Mouse (Mus musculus) heart, embryonic 14.5 days (tissue): Measurements from ENCODE around the gene Slc39a2. TPM values are rescaled to one million over a fixed set of nuclear protein-coding genes. Genes with fewer than 3 reads are reported as not detected.

Source experiments
- ATAC-seq: fragments of 200-750 bp; cut with Nextera tagmentation; 2 replicates; pipeline ENCODE4 v1.8.0; 2017; ENCODE audit warnings: low read depth, moderate TSS enrichment; ENCODE audit not compliant: insufficient number of reproducible peaks, insufficient read depth, low FRiP score
- H3K27ac ChIP-seq, 2 experiments: fragments of 200-500 bp in 1 of 2; fragments of 300-500 bp in 1 of 2; sonication (generic) in 1 of 2; replicated peaks in 1 of 2; 2 replicates each; pipeline ENCODE4 v1.5.1; 2012 to 2014; ENCODE audit warnings: low read depth in 2 of 2, low read length in 2 of 2, control low read depth in 1 of 2, mild to moderate bottlenecking in 1 of 2, mixed read lengths in 1 of 2; ENCODE audit not compliant: control insufficient read depth in 1 of 2, insufficient read depth in 1 of 2
- H3K27me3 ChIP-seq: fragments of 300-500 bp; sonication (generic); 2 replicates; pipeline ENCODE4 v1.6.1; 2014; ENCODE audit warnings: mild to moderate bottlenecking, low read length, control low read depth; ENCODE audit not compliant: control insufficient read depth, insufficient read depth
- H3K36me3 ChIP-seq: fragments of 300-500 bp; sonication (generic); 2 replicates; pipeline ENCODE4 v1.6.1; 2014; ENCODE audit warnings: mild to moderate bottlenecking, control low read depth, low read length, mixed read lengths; ENCODE audit not compliant: control insufficient read depth, insufficient read depth
- H3K4me1 ChIP-seq, 2 experiments: fragments of 200-500 bp in 1 of 2; fragments of 300-500 bp in 1 of 2; sonication (generic) in 1 of 2; 2 replicates each; pipeline ENCODE4 v1.6.1; 2012 to 2014; ENCODE audit warnings: low read length in 2 of 2, control low read depth in 1 of 2, mixed read lengths in 1 of 2; ENCODE audit not compliant: control insufficient read depth in 2 of 2, insufficient read depth in 2 of 2
- H3K4me2 ChIP-seq: fragments of 300-500 bp; sonication (generic); 2 replicates; pipeline ENCODE4 v1.6.1; 2014; ENCODE audit warnings: mild to moderate bottlenecking, low read length
- H3K4me3 ChIP-seq, 2 experiments: fragments of 200-500 bp in 1 of 2; fragments of 300-500 bp in 1 of 2; sonication (generic) in 1 of 2; 2 replicates each; pipeline ENCODE4 v1.5.1; 2012 to 2014; ENCODE audit warnings: low read length in 2 of 2, mild to moderate bottlenecking in 2 of 2, control low read depth in 1 of 2, low read depth in 1 of 2, moderate library complexity in 1 of 2; ENCODE audit not compliant: control insufficient read depth in 1 of 2, insufficient read depth in 1 of 2
- H3K9ac ChIP-seq: fragments of 300-500 bp; sonication (generic); 2 replicates; pipeline ENCODE4 v1.6.1; 2014; ENCODE audit warnings: mild to moderate bottlenecking, low read length
- H3K9me3 ChIP-seq: fragments of 300-500 bp; sonication (generic); 2 replicates; pipeline ENCODE4 v1.6.1; 2016; ENCODE audit warnings: low read length, control low read depth; ENCODE audit not compliant: control insufficient read depth
- WGBS: fragments of 180-500 bp; shearing (Covaris S2); extraction: QIAGEN DNeasy Blood & Tissue Kit; methylation state at CpG from one replicate; pipeline ENCODE4 v1.1.7; 2014; 5-methylcytosine and 5-hydroxymethylcytosine counted together
- polyA plus RNA-seq: library from polyadenylated mRNA; unstranded; fragments of >200 nt; fragmentation: Nextera tagmentation; extraction: Ambion mirVana; gene quantifications from 2 replicates; pipeline ENCODE4 v1.2.1, GENCODE M21; 2014

Gene Slc39a2
- polyA plus RNA-seq, 1 experiment from 2014 or later: 0.20 TPM

DNA sequence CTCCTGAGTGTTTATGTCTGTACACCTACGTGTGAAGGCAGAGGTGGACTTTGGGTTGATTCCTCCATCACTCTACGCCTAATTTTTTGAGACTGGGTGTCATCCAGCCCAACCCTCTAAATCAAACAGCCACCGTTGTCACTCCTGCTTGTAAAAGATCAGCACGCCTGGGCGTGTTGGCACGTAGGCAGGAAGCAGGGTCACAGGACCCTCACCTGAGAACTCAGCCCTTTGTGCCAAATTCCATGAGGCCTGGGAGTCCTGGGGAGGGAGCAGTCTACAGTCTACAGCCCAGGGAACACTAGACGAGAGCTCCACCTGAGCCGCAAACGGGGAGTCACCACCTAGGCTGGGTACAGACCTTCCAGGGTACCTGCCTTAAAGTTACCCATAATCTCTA lies 11.1 kb downstream of the Slc39a2 start:
- ATAC-seq: no peak
- H3K4me1 ChIP-seq: peaks cover 18 to 22% of the 10 kb centered on the region in 2 experiments
- H3K9me3 ChIP-seq: no peaks in the 10 kb centered on the region
- no peak overlapping the region for H3K9ac ChIP-seq
- H3K27me3 ChIP-seq: no peaks in the 10 kb centered on the region
- peaks cover 47% of the 10 kb centered on the region for H3K36me3 ChIP-seq
- no peak overlapping the region for H3K4me2 ChIP-seq
- 81% methylated on average over 9 of the region's 9 CpGs for WGBS
- no peak overlapping the region for H3K4me3 ChIP-seq
- no peak overlapping the region; a peak in 1 of 4 replicates for H3K27ac ChIP-seq

DNA sequence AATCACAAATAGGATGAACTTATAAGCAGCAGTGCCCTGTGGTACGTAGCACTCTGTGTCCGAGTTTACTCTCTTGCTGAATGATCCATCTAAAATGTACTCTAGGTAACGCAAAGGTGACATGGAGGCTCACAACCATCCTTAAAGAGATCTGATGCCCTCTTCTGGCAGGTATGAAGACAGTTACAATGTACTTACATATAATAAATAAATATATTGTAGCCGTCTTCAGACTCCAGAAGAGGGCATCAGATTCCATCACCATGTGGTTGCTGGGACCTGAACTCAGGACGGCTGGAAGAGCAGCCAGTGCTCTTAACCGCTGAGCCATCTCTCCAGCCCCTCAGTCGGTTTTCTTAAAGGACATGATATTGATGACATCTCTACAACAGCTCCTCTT lies 12.0 kb downstream of the Slc39a2 start:
- no peak overlapping the region for H3K4me3 ChIP-seq
- H3K4me1 ChIP-seq: peaks cover 18 to 22% of the 10 kb centered on the region in 2 experiments
- no peaks in the 10 kb centered on the region for H3K27me3 ChIP-seq
- H3K4me2 ChIP-seq: no peak overlapping the region
- no peak overlapping the region for H3K27ac ChIP-seq
- no peak for ATAC-seq
- H3K36me3 ChIP-seq: peaks cover 56% of the 10 kb centered on the region
- no peak overlapping the region for H3K9ac ChIP-seq
- H3K9me3 ChIP-seq: no peaks in the 10 kb centered on the region
- 70% methylated on average over 7 of the region's 7 CpGs for WGBS

DNA sequence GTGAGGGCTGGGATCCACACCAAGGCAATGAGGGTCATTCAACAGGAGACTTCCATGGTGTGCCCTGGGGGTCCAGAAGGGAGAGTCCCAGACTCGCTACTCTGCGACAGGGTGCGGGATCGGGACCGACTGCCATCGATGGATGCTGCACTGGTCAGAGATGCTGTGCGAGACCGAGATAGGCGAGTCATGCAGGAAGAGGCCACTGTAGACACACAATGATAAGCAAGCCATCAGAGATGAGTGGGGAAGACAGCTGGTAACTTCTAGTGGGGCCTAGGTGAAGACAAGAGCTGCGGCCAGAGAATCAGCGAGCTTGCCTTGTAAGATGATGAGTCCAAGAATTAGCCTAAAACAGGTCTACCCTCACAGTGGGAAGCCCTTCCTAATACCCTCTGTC lies 13.4 kb downstream of the Slc39a2 start:
- peaks cover 70% of the 10 kb centered on the region for H3K36me3 ChIP-seq

DNA sequence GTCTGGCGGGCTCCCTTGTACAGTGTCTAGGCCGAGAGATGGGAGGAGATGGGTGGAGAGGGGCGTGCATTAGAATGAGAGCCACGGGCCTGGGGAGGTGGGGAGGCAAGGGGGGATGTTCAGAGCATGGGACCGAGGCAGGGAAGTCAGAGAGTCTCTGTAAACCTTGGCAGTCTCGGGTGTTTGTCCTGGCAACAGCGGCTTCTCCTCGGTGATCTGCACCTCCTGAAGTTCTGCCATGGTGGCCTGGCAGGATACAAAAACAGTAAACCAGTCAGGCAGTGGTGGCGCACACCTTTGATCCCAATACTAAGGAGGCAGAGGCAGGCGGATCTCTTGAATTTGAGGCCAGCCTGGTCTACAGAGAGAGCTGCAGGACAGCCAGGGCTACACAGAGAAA lies 18.6 kb downstream of the Slc39a2 start:
- 82% methylated on average over 10 of the region's 10 CpGs for WGBS
- Histone ChIP-seq H3K4me3 (peak overlapping the region in 1 of 2 experiments; percentile 82; a peak in 1 of 4 replicates), H3K36me3 (peaks cover 51% of the 10 kb centered on the region)

More for the DNA sequence above, 13.4 kb downstream of the Slc39a2 start:
- Histone ChIP-seq H3K4me1 (peaks cover 18 to 22% of the 10 kb centered on the region in 2 experiments), H3K27me3 (no peaks in the 10 kb centered on the region), H3K4me3 (no peak overlapping the region), H3K27ac (no peak overlapping the region), H3K4me2 (no peak overlapping the region), H3K9me3 (no peaks in the 10 kb centered on the region), H3K9ac (no peak overlapping the region)
- WGBS: 77% methylated on average over 11 of the region's 11 CpGs
- no peak for ATAC-seq

DNA sequence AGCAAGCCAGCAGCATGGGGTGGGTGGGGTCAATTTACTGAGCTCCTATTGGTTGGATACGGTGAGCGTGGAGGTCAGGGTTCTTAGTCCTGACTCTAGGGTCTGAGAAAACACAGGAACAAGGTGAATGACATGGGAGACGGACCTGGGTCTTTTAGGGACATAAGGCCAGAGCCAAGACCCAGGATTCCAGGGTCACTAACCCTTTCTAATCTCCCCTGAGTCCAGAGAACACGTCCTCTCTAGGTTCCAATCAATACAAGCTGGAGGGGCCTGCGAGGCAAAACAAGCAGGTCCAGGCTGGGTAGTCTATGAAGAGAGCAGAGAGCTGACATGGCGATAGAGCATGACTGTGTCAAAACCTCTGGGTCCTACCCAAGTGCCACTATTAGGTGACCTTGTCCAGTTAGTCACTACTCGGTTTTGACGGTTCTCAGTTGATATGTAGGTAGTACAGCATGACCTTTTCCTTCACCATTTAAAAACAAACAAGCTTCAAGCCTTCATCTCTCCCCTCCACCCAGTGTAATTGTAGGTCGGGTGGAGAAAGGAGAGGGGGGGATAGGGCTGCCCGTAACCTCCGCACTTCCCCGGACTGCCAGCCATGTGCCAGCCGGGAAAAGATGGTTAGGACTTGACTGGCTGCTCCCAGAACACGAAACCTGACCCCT lies 19.8 kb downstream of the Slc39a2 start:
- Histone ChIP-seq H3K4me2 (peak overlapping the region; percentile 98), H3K9me3 (no peaks in the 10 kb centered on the region), H3K27ac (peak overlapping the region; percentile 79 to 96), H3K9ac (peak overlapping the region; percentile 91), H3K27me3 (no peaks in the 10 kb centered on the region; the same call in 1 of the 2 replicates), H3K4me3 (peak overlapping the region; percentile 63 to 82), H3K36me3 (peaks cover 38% of the 10 kb centered on the region), H3K4me1 (peaks cover 15 to 28% of the 10 kb centered on the region in 2 experiments)
- 8% methylated on average over 14 of the region's 14 CpGs for WGBS
- ATAC-seq: no peak

More for the DNA sequence above, 18.6 kb downstream of the Slc39a2 start:
- Histone ChIP-seq H3K4me2 (peak overlapping the region; percentile 98; the same call in 1 of the 2 replicates), H3K4me1 (peaks cover 24 to 40% of the 10 kb centered on the region in 2 experiments), H3K9me3 (no peaks in the 10 kb centered on the region), H3K9ac (no peak overlapping the region), H3K27ac (no peak overlapping the region), H3K27me3 (no peaks in the 10 kb centered on the region; the same call in 1 of the 2 replicates)
- ATAC-seq: no peak

DNA sequence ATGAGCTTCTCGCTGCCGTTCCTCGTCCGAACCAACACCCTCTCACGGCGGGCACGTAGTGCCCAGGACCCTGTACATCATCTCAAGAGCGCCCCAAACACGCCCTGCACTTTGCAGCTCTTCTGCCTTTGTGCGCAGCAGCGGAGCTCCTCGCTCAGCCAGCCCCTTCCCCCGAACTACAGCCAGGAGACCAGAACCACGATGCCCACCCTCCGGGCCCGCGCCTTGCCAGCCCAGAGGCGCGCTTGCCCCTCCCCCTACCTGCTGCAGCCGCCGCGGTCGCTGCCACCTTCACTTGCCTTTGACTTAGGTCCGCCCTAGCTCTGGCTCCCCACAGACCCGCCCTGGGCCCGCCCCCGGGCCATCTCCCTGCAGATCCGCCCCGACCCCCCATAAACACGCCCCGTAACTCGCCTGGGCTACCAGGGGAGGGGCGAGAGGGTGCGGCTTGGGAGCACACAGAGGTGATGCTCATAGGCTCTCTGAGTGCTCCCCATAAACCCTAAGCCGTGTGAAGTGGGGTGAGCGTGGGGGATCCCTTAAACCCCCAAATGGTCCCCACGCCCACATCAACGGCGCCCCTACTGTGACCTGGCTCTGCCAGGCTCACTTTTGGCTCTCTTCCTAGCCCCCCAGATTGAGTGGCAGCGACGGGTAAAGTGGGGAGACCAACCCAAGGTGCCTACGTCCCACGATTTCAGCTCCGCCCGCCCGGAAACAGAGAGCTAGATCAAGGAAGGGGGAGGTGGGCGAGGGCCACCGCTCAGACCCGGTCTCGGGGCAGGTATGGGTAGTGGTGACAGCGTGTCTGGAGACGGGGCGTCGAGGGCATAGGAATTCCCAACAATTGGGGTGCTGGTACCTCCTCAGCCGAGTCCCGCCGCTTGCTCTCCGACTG lies 20.6 kb downstream of the Slc39a2 start:
- Histone ChIP-seq H3K27ac (peak overlapping the region; percentile 96 to 97), H3K4me3 (peak overlapping the region; percentile 63 to 82), H3K4me2 (peak overlapping the region; percentile 98), H3K27me3 (no peaks in the 10 kb centered on the region; the same call in 1 of the 2 replicates), H3K9me3 (no peaks in the 10 kb centered on the region), H3K4me1 (peaks cover 13 to 24% of the 10 kb centered on the region in 2 experiments), H3K9ac (peak overlapping the region; percentile 91), H3K36me3 (peaks cover 30% of the 10 kb centered on the region)
- peak; percentile 84 for ATAC-seq
- under 1% methylated on average over 58 of the region's 58 CpGs for WGBS

DNA sequence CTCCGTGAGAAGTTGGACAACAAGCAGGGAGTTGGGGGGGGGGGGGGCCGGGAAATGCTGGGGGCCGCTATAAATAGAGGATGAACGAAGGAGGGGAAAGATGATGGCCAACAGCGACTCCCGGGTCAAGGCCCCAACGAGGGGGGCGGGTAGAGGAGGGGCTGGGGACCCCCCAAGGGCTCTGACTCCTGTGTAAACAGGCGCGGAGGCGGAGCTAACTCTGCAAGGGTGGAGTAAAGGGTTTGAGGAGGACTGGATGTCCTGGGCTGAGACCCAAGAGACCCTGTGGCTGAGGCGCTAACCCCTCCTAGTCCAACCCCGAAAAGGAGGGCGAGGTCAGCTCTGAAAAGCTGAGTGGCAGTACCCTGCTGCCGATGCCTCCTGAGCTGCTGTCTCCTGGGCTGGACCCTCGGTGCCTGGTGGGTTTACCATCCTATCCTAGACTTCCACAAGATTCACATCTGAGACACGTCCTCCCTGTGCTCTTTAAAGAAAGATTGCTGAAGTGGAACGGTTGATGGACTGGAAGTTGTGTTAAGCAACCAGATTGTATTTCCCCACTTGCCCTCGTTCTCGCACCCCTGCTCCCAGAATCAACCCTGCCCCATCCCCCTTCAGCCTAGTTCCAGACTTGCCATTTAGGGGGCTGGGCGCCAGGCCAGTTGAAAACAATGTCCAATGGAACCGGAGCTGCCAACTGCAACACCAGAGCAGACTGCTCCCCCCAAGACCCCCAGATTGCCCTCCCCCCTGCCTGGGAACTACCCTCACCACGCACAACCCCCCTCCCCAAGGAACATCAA lies 21.5 kb downstream of the Slc39a2 start, which contains the start of gene Ndrg2:
Gene Ndrg2, minus strand, starts transcription at position 199 of the 803 bp plus-strand sequence.
- peak within 1 kb of the TSS; percentile 98 for H3K4me2 ChIP-seq
- H3K9ac ChIP-seq: peak within 1 kb of the TSS; percentile 91
- ATAC-seq: peak; percentile 64
- no peaks in the 10 kb centered on the region; the same call in 1 of the 2 replicates for H3K27me3 ChIP-seq
- H3K4me3 ChIP-seq: peak within 1 kb of the TSS; percentile 63 to 82
- peak within 1 kb of the TSS; percentile 96 to 97 for H3K27ac ChIP-seq
- peaks cover 22% of the 10 kb centered on the region for H3K36me3 ChIP-seq
- 4% methylated on average over 21 of the region's 23 CpGs for WGBS
- H3K9me3 ChIP-seq: no peaks in the 10 kb centered on the region
- peaks cover 13 to 24% of the 10 kb centered on the region in 2 experiments for H3K4me1 ChIP-seq
